Mouse (Mus musculus) midbrain, embryonic 14.5 days (tissue): ENCODE measurements at regions not wholly inside any gene's neighbourhood (a gene's known extent, or its start where the extent isn't known, plus 50 kb on each side); places are given as distances from the start of the nearest gene placed in this dataset.
A peak's percentile ranks its signal among the peaks of the same experiment; 100 is the strongest.

ENCODE experiments used
- ATAC-seq: fragments of 200-750 bp; cut with Nextera tagmentation; 2 replicates; pipeline ENCODE4 v1.8.0; 2017; ENCODE audit warnings: moderate number of reproducible peaks, moderate library complexity; ENCODE audit not compliant: low FRiP score, low TSS enrichment
- DNase-seq: peaks from one replicate; pipeline ENCODE4 v3.0.0-alpha.2; 2015
- H3K27ac ChIP-seq: fragments of 300-500 bp; sonication (generic); replicated peaks from 2 replicates; pipeline ENCODE4 v1.5.1; 2014; ENCODE audit warnings: mild to moderate bottlenecking, low read depth, low read length, moderate library complexity
- H3K27me3 ChIP-seq: fragments of 300-500 bp; sonication (generic); 2 replicates; pipeline ENCODE4 v1.6.1; 2014; ENCODE audit warnings: low read length, control low read depth, mixed read lengths; ENCODE audit not compliant: control insufficient read depth, insufficient read depth
- H3K36me3 ChIP-seq: fragments of 300-500 bp; sonication (generic); 2 replicates; pipeline ENCODE4 v1.6.1; 2014; ENCODE audit warnings: low read length, control low read depth; ENCODE audit not compliant: control insufficient read depth, insufficient read depth
- H3K4me1 ChIP-seq: fragments of 300-500 bp; sonication (generic); 2 replicates; pipeline ENCODE4 v1.6.1; 2014; ENCODE audit warnings: mild to moderate bottlenecking, antibody characterized with exemption, low read length, control low read depth; ENCODE audit not compliant: control insufficient read depth, insufficient read depth
- H3K4me2 ChIP-seq: fragments of 300-500 bp; sonication (generic); 2 replicates; pipeline ENCODE4 v1.6.1; 2014; ENCODE audit warnings: mild to moderate bottlenecking, low read length, moderate library complexity
- H3K4me3 ChIP-seq: fragments of 300-500 bp; sonication (generic); replicated peaks from 2 replicates; pipeline ENCODE4 v1.5.1; 2014; ENCODE audit warnings: low read depth, low read length
- H3K9ac ChIP-seq: fragments of 300-500 bp; sonication (generic); replicated peaks from 2 replicates; pipeline ENCODE4 v1.6.1; 2014; ENCODE audit warnings: mild to moderate bottlenecking, low read length, moderate library complexity
- H3K9me3 ChIP-seq: fragments of 300-500 bp; sonication (generic); 2 replicates; pipeline ENCODE4 v1.6.1; 2016; ENCODE audit warnings: low read length, control low read depth, mixed read lengths; ENCODE audit not compliant: control insufficient read depth
- WGBS: fragments of 180-500 bp; shearing (Covaris S2); extraction: QIAGEN DNeasy Blood & Tissue Kit; methylation state at CpG from one replicate; pipeline ENCODE4 v1.1.7; 2014; 5-methylcytosine and 5-hydroxymethylcytosine counted together

GRCm38 (mm10) chr7:52317121-52317520, 301.6 kb upstream of the 1700015G11Rik start:
- no peak for ATAC-seq
- H3K9ac ChIP-seq, result no peak overlapping the region
- H3K4me3 ChIP-seq, result no peak overlapping the region
- DNase-seq, result no peak
- no peaks in the 10 kb centered on the region for H3K27me3 ChIP-seq
- H3K27ac ChIP-seq, result no peak overlapping the region
- no peaks in the 10 kb centered on the region for H3K36me3 ChIP-seq
- 89% methylated on average over 1 of the region's 1 CpGs for WGBS
- no peaks in the 10 kb centered on the region for H3K4me1 ChIP-seq
- no peaks in the 10 kb centered on the region for H3K9me3 ChIP-seq
- H3K4me2 ChIP-seq, result no peak overlapping the region

GRCm38 (mm10) chr7:52278262-52278661, 262.7 kb upstream of the 1700015G11Rik start:
- H3K27me3 ChIP-seq, result no peaks in the 10 kb centered on the region
- WGBS, result 88% methylated on average over 4 of the region's 4 CpGs
- no peaks in the 10 kb centered on the region for H3K36me3 ChIP-seq
- H3K4me1 ChIP-seq, result no peaks in the 10 kb centered on the region
- no peak overlapping the region for H3K4me2 ChIP-seq
- H3K4me3 ChIP-seq, result no peak overlapping the region
- H3K27ac ChIP-seq, result no peak overlapping the region
- ATAC-seq (no peak), DNase-seq (no peak)
- no peaks in the 10 kb centered on the region for H3K9me3 ChIP-seq
- H3K9ac ChIP-seq, result no peak overlapping the region

GRCm38 (mm10) chr7:52256386-52256920, 240.9 kb upstream of the 1700015G11Rik start:
- no peaks in the 10 kb centered on the region for H3K9me3 ChIP-seq
- no peak overlapping the region for H3K9ac ChIP-seq
- no peak overlapping the region for H3K4me3 ChIP-seq
- no peak overlapping the region for H3K27ac ChIP-seq
- H3K4me2 ChIP-seq, result no peak overlapping the region
- no peaks in the 10 kb centered on the region for H3K27me3 ChIP-seq
- DNase-seq (peak; percentile 30), ATAC-seq (no peak)
- no peaks in the 10 kb centered on the region for H3K4me1 ChIP-seq
- WGBS, result 88% methylated on average over 1 of the region's 1 CpGs
- no peaks in the 10 kb centered on the region for H3K36me3 ChIP-seq

- no peak for DNase-seq
- Histone ChIP-seq H3K9me3 (no peaks in the 10 kb centered on the region), H3K27me3 (no peaks in the 10 kb centered on the region), H3K4me3 (no peak overlapping the region), H3K4me2 (no peak overlapping the region), H3K36me3 (no peaks in the 10 kb centered on the region), H3K4me1 (no peaks in the 10 kb centered on the region), H3K9ac (no peak overlapping the region), H3K27ac (no peak overlapping the region)
- no peak for ATAC-seq
Observed at GRCm38 (mm10) chr7:52252499-52253233, 237.1 kb upstream of the 1700015G11Rik start.
